Mouse (Mus musculus): ENCODE results near the gene Olfr644.

- no peak for TF ChIP-seq POLR2A (IDR thresholded peaks at IDR 0.05; ENCODE audit: control insufficient read depth, extremely low read depth, insufficient read depth, low read length, poor library complexity)
- TF ChIP-seq CTCF (IDR thresholded peaks at IDR 0.05; ENCODE audit: borderline replicate concordance, control insufficient read depth, extremely low read depth, insufficient read depth, low read length, poor library complexity) = no peak
These were observed 10.3 kb downstream of the Olfr644 start, which contains the start of gene 4930516K23Rik for GRCm38 (mm10) chr7:104061345-104061744.

All from thymus, adult 2 months (tissue).